Mouse (Mus musculus) ovary, postnatal 14 days (tissue): ENCODE data around the gene Prm2.

Experiments
- DNase-seq: peaks from one replicate; pipeline ENCODE4 v3.0.0; 2022; ENCODE audit warnings: low spot score

Gene Prm2

DNA sequence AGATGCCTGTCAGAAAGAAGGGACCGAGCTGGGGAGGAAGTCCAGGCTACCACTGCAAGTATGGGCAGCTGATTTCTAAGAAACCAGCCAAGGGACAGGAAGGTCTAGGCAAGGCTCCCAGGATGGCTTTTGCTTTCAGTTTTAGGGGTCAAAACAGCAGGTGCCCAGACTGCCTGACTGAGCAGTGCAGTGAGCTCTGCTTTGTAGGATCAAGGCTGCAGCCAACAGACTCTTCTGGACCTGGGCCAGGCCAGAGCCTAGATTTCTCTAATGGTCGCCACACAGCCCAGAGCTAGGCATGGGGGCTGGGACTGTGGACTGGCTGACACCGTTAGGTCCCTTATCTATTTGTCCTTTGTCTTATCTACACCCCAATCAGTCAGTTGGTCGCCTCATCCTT is 21.2 kb downstream of the Prm2 start:
- DNase-seq, result no peak

- DNase-seq, result no peak
These were observed 22.4 kb downstream of the Prm2 start for GRCm38 (mm10) chr16:10773543-10773942.

DNA sequence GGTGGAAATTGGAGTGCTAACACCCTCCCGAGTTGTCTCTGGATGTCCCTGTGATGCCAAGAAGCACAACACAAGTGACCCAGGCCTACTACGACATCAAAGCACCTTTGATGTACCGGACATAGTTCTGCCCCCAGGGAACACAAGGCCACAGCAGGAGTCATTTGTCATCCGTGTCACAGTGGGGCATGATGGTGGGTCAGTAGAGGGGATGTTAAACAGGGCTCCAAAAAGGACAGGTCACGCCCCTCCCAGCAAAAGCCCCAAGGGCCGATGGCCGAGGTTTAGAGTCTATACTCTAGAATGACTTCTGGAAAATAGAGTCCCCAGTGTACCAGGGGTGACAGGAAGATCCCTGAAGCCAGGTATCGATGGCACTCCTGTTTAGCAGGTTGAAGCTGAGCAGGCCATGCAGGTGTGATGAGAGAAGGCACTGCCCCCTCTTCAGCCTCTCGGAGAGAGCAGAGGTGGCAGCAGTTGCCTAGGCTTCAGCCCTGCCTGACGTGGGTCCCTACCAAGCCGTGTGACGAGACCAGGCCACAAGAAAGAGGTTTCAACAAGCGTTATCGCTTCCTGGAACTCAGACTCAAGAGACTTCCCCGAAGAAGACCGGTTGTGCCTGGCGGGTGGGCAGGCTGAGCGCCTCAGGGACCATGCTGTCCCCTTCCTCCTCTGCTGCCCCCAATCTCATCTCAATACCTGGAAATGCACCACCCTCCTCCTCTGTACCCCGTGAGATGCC is 24.0 kb downstream of the Prm2 start:
- DNase-seq, result no peak

- no peak for DNase-seq
These were observed 25.2 kb downstream of the Prm2 start for GRCm38 (mm10) chr16:10770531-10771325.

GRCm38 (mm10) chr16:10769661-10770060 is 26.3 kb downstream of the Prm2 start:
- DNase-seq, result no peak

DNA sequence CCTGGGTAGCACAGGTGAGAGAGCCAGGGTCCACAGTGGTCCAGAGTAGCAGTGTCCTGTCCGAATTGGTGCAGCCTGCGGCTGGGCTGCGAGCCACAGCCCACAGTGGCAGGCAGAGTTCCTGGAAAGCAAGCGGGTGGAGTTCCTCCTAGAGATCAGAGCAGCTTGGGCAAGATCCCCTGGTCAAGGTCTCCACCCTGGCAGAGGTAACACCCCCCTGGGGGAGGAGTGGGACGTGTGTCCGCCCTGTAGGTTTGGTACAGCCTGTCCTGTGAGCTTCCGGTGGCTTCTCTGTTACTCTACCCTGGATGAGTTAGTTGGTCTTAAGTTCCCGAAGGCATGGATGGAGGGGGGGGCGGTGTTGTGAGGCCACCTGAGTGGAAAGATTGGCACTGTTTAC is 27.1 kb downstream of the Prm2 start:
- no peak for DNase-seq

GRCm38 (mm10) chr16:10767158-10767557 is 28.8 kb downstream of the Prm2 start:
- DNase-seq, result peak; percentile 69

DNA sequence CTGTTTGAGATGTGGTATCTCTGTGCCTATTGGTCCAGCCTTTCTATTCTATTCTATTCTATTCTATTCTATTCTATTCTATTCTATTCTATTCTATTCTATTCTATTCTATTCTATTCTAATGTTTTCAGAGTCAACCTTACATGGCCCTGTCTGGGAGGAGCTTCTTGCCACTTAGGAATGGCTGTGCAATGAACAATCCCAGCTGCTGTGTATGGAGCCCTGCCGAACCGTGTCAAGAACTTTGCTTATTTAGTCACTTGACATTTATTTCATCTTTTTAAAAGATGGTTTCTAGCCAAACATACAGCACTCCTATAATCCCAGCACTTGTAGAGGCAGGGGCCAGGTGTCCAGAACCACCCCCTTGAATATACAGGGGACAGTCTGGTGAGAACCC is 31.6 kb downstream of the Prm2 start:
- DNase-seq, result no peak

DNA sequence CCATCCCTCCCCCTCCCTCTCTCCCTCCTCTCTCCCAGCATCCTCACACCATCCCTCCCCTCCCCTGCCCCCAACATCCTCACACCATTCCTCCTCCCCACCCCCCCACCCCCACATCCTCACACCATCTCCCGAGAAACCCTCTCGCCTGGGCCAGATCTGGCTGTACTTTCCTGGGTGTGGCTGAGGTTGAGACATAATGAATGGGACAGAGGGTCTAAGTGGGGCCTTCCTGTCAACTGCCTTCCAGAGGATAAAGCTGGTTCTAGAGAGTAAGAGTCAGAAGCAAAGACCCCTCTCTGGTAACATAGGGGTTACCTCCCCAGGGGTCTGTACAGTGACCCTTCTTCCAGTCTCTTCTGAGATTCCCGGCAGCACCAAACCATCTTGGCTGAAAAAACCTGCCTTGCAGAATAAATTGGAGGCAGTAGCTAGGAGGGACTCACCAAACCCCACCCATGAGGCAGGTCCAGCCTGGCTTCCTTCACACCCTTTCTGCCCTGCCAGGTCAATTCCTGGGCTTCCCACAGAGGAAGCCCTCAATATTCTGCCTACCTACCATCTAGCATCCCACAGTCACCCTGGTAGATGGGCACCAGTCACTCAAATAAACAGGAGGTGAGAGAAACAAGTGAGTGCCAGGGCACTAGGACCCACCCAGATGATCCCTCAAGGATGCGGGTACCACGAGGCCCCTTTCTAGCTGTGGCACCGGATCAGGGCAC is 32.2 kb downstream of the Prm2 start:
- no peak for DNase-seq

DNA sequence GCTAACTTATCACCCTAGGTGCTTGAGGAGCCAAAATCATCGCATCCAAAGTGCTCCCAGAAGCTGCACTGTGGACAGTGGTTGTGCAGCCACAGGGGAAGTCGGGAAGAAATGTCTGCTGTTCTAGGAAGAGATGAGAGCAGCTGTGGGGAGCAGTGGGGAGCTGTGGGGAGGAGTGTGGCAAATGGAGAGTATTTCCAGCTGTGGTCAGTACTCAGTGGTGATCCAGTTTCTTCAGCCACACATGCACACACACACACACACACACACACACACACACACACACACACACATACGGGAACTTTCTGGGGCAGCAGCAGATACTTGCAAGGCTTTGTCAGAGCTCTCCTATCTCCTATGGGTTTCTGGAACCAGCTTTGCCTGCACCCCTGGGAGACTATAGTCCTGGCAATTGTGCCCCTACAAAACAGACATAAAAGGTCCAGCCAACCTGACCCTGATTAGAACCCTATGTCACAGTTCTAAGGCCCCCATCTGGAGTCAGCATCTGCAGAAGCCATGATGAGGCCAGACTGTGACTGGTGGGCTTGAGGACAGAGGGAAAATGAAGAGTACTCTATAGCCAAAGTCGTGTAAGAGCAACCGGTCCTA is 33.3 kb downstream of the Prm2 start:
- no peak for DNase-seq

- DNase-seq, result no peak
These were observed 34.8 kb downstream of the Prm2 start for GRCm38 (mm10) chr16:10761182-10761581.

- no peak for DNase-seq
These were observed 39.8 kb downstream of the Prm2 start for GRCm38 (mm10) chr16:10756168-10756567.

GRCm38 (mm10) chr16:10754521-10755296 is 41.2 kb downstream of the Prm2 start:
- DNase-seq, result no peak

- no peak for DNase-seq
These were observed 46.1 kb downstream of the Prm2 start for GRCm38 (mm10) chr16:10749824-10750223.

GRCm38 (mm10) chr16:10749226-10749625 is 46.7 kb downstream of the Prm2 start:
- no peak for DNase-seq
